Mouse (Mus musculus) hindbrain, embryonic 12.5 days (tissue): ENCODE data around the gene Tmem14c. TPM values are rescaled to one million over a fixed set of nuclear protein-coding genes. Genes with fewer than 3 reads are reported as not detected.
"Not testable (repeated sequence)": the region's sequence is repeated elsewhere in the genome, so short reads cannot be mapped to it uniquely, and the experiment has no call there.

Source experiments
- ATAC-seq: fragments of 200-750 bp; cut with Nextera tagmentation; 2 replicates; pipeline ENCODE4 v1.8.0; 2017; ENCODE audit warnings: moderate TSS enrichment; ENCODE audit not compliant: low FRiP score
- H3K27ac ChIP-seq: fragments of 300-500 bp; sonication (generic); 2 replicates; pipeline ENCODE4 v1.5.1; 2016; ENCODE audit warnings: mild to moderate bottlenecking
- H3K27me3 ChIP-seq: fragments of 300-500 bp; sonication (generic); 2 replicates; pipeline ENCODE4 v1.6.1; 2016; ENCODE audit warnings: mild to moderate bottlenecking
- H3K36me3 ChIP-seq: fragments of 300-500 bp; sonication (generic); 2 replicates; pipeline ENCODE4 v1.6.1; 2016; ENCODE audit warnings: mild to moderate bottlenecking
- H3K4me1 ChIP-seq: fragments of 300-500 bp; sonication (generic); 2 replicates; pipeline ENCODE4 v1.6.1; 2016
- H3K4me2 ChIP-seq: fragments of 300-500 bp; sonication (generic); replicated peaks from 2 replicates; pipeline ENCODE4 v1.6.1; 2016; ENCODE audit warnings: mild to moderate bottlenecking
- H3K4me3 ChIP-seq: fragments of 300-500 bp; sonication (generic); 2 replicates; pipeline ENCODE4 v1.5.1; 2016; ENCODE audit warnings: mild to moderate bottlenecking
- H3K9ac ChIP-seq: fragments of 300-500 bp; sonication (generic); 2 replicates; pipeline ENCODE4 v1.6.1; 2016; ENCODE audit warnings: mild to moderate bottlenecking, moderate library complexity
- H3K9me3 ChIP-seq: fragments of 300-500 bp; sonication (generic); replicated peaks from 2 replicates; pipeline ENCODE4 v1.6.1; 2016; ENCODE audit warnings: mild to moderate bottlenecking
- WGBS: fragments of 180-500 bp; shearing (Covaris S2); methylation state at CpG from one replicate; pipeline ENCODE4 v1.1.7; 2016; 5-methylcytosine and 5-hydroxymethylcytosine counted together
- polyA plus RNA-seq: library from polyadenylated mRNA; unstranded; fragments of >200 nt; fragmentation: Nextera tagmentation; extraction: Ambion mirVana; gene quantifications from 2 replicates; pipeline ENCODE4 v1.2.1, GENCODE M21; 2016

The Tmem14c gene
- polyA plus RNA-seq, 1 experiment from 2014 or later, result 148 TPM

DNA sequence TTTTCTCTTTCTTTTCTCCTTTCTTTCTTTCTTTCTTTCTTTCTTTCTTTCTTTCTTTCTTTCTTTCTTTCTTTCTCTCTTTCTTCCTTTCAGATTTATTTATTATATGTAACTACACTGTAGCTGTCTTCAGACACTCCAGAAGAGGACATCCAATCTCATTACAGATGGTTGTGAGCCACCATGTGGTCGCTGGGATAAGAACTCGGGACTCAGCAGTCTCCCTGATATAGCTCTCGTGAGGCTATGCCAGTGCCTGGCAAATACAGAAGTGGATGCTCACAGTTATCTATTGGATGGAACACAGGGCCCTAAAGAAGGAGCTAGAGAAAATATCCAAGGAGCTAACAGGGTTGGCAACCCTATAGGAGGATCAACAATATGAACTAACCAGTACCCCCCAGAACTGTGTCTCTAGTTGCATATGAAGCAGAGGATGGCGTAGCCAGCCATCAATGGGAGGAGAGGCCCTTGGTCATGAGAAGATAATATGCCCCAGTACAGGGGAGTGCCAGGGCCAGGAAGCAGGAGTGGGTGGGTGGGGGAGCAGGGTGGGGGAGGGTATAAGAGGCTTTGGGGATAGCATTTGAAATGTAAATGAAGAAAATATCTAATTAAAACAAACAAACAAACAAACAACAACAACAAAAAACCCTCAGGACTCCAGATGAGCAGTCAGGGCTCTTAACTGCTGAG, 28.3 kb upstream of the Tmem14c start:
- not testable (repeated sequence) for H3K9ac ChIP-seq, H3K4me2 ChIP-seq, H3K4me1 ChIP-seq, ATAC-seq, H3K27me3 ChIP-seq, H3K4me3 ChIP-seq, H3K9me3 ChIP-seq, H3K27ac ChIP-seq, H3K36me3 ChIP-seq
- 71% methylated on average over 4 of the region's 4 CpGs for WGBS

DNA sequence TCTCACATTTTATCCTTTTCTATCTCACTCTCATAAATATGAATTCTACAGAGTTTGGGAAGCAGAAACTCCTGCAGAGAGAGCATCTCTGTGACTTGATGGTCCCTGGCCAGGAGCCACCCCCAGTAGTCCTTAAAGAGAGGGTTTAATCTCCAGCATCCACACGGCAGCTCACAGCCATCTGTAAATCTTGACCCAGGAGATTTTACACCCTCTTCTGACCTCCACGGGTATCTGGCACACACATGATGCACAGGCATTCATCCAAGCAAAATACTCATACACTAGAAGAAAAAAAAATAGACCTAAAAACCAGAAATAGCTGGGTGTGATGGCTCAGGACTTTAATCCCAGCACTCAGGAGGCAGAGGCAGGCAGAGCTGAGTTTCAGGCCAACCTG, 27.7 kb upstream of the Tmem14c start:
- 78% methylated on average over 2 of the region's 2 CpGs for WGBS
- no peaks in the 10 kb centered on the region for H3K36me3 ChIP-seq
- H3K4me2 ChIP-seq, result no peak overlapping the region
- H3K4me3 ChIP-seq, result no peak overlapping the region
- no peaks in the 10 kb centered on the region for H3K9me3 ChIP-seq
- no peaks in the 10 kb centered on the region for H3K4me1 ChIP-seq
- no peak for ATAC-seq
- H3K27me3 ChIP-seq, result no peaks in the 10 kb centered on the region
- H3K27ac ChIP-seq, result no peak overlapping the region
- H3K9ac ChIP-seq, result no peak overlapping the region

DNA sequence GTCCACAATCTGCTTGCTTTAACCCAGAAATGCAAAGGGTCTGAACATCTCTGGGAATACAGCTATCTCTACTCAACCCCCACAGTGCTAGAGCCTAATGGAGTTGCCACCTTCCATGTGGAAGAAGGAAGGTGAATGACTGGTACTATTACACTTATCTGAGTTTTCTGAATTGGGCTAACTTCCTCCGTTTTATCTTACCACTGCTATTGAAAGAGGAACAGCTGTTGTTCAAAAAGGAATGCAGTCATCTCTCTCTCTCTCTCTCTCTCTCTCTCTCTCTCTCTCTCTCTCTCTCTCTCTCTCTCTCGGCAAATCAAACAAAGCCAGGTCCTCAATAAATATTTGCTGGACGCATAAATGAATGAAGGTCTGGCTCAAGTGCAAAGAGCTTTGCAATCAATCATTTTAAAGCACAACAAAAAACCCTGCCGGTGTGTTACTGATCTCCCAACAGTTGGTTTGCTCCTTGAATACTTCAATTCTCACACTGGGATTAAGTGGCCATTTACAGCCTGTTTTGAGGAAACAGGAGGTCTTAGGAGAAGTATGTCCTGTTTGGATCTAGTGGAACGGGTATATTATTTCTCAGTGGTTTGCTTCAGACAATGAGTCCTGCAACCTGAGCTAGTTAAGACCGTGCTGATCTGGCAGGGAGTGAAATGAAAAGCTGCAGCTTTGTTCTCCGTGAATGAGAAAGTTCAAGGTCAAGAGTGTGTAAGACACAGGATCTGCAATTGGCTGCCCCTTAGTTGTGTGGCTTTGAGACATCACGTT, 21.4 kb upstream of the Tmem14c start:
- Histone ChIP-seq H3K4me2 (no peak overlapping the region; the same call in 1 of the 2 replicates), H3K36me3 (no peaks in the 10 kb centered on the region), H3K4me1 (no peaks in the 10 kb centered on the region; the same call in 1 of the 2 replicates), H3K27ac (0 out of 2 replicates have a peak overlapping the region, but pooled peaks have one; percentile 2), H3K4me3 (no peak overlapping the region), H3K27me3 (no peaks in the 10 kb centered on the region), H3K9ac (no peak overlapping the region), H3K9me3 (no peaks in the 10 kb centered on the region)
- ATAC-seq, result no peak
- WGBS, result 24% methylated on average over 8 of the region's 8 CpGs

DNA sequence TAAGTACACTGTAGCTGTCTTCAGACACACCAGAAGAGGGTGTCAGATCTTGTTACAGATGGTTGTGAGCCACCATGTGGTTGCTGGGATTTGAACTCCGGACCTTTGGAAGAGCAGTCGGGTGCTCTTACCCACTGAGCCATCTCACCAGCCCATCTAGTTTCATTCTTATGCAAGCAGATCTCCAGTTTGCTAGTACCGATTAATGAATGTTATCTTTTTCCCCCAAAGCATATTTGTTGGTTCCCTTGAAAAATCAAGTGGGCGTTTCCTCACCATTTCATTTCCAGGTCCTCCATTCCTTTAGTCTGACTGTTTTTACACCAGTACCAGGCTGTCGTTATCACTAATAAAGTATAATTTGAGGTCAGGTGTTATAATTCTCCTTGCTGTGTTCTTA, 17.6 kb upstream of the Tmem14c start:
- H3K4me3 ChIP-seq, H3K9ac ChIP-seq, H3K27me3 ChIP-seq, H3K9me3 ChIP-seq, H3K36me3 ChIP-seq, H3K4me2 ChIP-seq, ATAC-seq, H3K27ac ChIP-seq: not testable (repeated sequence)
- peaks cover 18% of the 10 kb centered on the region for H3K4me1 ChIP-seq
- WGBS, result 94% methylated on average over 5 of the region's 5 CpGs

DNA sequence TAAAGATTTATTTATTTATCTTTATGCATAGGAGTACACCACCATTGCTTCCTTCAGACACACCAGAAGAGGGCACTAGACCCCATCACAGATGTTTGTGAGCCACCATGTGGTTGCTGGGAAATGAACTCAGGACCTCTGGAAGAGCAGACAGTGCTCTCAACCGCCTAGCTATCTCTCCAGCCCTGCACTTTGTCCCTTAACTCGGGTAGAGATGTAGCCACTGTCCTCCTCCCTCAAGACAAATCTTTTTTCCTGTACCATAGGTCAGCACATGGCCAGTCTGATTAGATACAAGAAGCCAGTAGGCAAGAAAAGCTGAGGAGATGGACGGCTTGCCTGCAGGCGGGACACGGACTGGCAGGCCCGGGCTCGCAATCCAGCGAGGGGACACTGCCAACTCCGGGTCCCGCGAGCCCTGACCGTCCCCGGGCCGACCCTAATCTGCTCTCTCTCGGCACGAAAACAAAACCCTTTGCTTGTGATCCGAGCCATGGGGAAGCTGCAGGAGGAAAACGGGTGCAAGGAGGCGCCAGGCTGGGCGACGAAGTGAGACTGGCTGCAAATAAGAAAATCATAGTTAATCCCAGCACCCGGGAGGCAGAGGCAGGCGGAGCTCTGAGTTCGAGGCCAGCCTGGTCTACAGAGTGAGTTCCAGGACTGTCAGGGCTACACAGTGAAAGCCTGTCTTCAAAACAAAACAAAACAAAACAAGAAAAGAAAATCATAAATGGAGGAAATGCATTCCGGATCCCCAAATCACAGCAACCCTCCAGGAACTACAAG, 15.8 kb upstream of the Tmem14c start:
- H3K27me3 ChIP-seq, result no peaks in the 10 kb centered on the region
- peak; percentile 61 for ATAC-seq

DNA sequence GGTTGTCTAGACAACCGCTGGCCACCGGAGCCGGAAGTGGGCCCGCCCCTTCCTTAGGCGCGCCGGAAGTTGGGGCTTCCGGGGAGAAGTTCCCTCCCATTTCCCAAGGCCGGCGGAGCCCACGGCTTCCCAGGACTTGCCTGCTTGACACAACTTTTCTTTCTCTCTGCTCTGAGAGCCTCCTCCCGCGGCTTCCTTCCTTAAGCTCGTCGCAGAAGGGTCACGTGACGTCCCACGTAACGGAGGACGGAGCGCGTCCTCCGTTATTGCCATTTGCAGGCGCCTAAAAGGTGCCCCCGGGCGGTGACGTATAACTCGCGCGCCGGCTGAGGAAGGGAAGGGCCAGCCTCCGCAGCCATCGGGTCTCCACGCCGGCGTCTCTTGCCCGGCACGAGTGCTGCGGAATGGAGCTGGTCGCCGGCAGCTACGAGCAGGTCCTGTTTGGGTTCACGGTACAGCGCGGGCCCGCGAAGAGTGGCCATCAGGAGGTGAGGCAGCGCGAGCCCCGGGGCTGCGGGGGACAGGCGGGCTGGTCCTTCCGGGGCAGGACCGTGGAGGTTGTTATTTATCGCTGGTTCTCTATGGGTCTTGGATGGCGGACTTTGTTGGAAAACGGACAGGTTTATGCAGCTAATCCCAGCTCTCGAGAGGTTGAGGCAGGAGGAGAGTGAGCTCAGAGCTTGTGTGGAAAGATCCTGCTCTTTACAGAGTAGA, 15.0 kb upstream of the Tmem14c start, which contains the start of gene Pak1ip1:
Pak1ip1 (plus strand) TSS at position 98 of the 714 bp plus-strand sequence.
- H3K9me3 ChIP-seq, result no peaks in the 10 kb centered on the region
- H3K36me3 ChIP-seq, result peaks cover 16% of the 10 kb centered on the region
- H3K4me2 ChIP-seq, result peak within 1 kb of the TSS; percentile 90
- WGBS, result under 1% methylated on average over 58 of the region's 58 CpGs
- H3K4me3 ChIP-seq, result peak within 1 kb of the TSS; percentile 97
- peak; percentile 96 for ATAC-seq
- peak within 1 kb of the TSS; percentile 90 for H3K9ac ChIP-seq
- H3K27me3 ChIP-seq, result no peaks in the 10 kb centered on the region
- peak within 1 kb of the TSS; percentile 94 for H3K27ac ChIP-seq
- peaks cover 18% of the 10 kb centered on the region for H3K4me1 ChIP-seq

More for the DNA sequence above, 15.8 kb upstream of the Tmem14c start:
- Histone ChIP-seq H3K9ac (peak overlapping the region; percentile 90), H3K36me3 (peaks cover 9% of the 10 kb centered on the region), H3K9me3 (no peaks in the 10 kb centered on the region), H3K27ac (peak overlapping the region; percentile 94), H3K4me2 (peak overlapping the region; percentile 90), H3K4me1 (peaks cover 18% of the 10 kb centered on the region), H3K4me3 (peak overlapping the region; percentile 97)
- under 1% methylated on average over 25 of the region's 25 CpGs for WGBS

DNA sequence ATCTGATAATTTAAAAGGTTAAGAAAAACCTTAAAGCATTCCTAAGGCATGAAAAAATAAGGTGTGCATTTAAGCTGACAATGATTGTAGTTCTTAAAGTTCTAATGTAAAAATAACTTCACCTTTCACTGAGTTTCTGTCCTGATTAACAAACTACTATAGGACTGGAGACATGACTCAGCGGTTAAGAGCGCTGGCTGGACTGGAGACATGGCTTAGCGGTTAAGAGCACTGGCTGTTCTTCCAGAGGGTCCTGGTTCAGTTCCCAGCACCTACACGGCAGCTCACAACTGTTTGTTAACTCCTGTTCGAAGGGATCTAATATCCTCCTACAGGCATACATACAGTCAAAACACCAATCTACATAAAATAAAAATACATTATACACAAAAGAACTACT, 14.1 kb upstream of the Tmem14c start:
- Histone ChIP-seq H3K4me3 (0 out of 2 replicates have a peak overlapping the region, but pooled peaks have one; percentile 97), H3K27me3 (no peaks in the 10 kb centered on the region), H3K9ac (no peak overlapping the region; the same call in 1 of the 2 replicates), H3K27ac (no peak overlapping the region), H3K36me3 (peaks cover 23% of the 10 kb centered on the region), H3K4me1 (peaks cover 18% of the 10 kb centered on the region), H3K4me2 (peak overlapping the region; percentile 90), H3K9me3 (no peaks in the 10 kb centered on the region)
- ATAC-seq, result no peak
- 87% methylated on average over 5 of the region's 5 CpGs for WGBS

DNA sequence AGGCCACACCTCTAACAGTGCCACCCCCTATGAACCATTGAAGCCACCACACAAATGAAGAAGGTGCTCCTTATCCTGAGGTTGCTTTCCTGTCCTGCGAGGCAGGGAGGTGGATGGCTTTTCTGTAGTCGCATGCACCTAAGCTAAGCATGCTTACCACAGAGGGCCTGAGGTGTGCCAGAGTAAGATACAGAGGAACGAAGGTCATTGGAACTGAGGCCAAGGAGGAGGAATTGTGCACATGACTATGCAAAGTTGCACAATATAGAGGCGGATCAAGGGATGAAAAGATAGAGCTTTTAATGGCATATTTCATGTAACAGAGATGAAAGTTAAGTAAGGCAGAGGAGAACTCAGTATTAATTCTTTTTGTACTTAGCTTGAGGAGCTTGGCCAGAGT, 9.8 kb upstream of the Tmem14c start:
- Histone ChIP-seq H3K4me2 (no peak overlapping the region), H3K9ac (no peak overlapping the region), H3K4me3 (no peak overlapping the region), H3K36me3 (peaks cover 66% of the 10 kb centered on the region), H3K27me3 (no peaks in the 10 kb centered on the region), H3K9me3 (no peaks in the 10 kb centered on the region), H3K4me1 (peaks cover 10% of the 10 kb centered on the region), H3K27ac (no peak overlapping the region)
- ATAC-seq, result no peak
- WGBS, result 91% methylated on average over 4 of the region's 4 CpGs

DNA sequence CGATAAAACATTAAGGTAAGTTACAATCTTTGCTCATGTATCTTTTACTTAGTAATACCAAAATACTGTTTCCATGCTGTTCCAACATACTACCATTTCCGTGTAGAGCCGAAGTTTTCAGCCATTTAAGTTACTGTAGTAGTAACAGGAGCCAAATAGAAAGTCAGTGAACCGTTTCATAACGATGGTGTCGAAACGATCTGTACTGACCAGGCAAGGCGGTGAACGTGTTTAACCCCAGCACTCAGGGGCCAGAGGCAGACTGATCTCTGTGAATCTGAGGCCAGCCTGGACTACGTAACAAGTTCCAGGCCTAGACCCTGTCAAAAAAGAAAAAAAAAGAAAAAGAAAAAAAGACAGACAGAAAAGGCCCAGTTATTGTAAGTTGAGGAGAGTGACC, 7.8 kb upstream of the Tmem14c start:
- H3K9me3 ChIP-seq, result no peaks in the 10 kb centered on the region

DNA sequence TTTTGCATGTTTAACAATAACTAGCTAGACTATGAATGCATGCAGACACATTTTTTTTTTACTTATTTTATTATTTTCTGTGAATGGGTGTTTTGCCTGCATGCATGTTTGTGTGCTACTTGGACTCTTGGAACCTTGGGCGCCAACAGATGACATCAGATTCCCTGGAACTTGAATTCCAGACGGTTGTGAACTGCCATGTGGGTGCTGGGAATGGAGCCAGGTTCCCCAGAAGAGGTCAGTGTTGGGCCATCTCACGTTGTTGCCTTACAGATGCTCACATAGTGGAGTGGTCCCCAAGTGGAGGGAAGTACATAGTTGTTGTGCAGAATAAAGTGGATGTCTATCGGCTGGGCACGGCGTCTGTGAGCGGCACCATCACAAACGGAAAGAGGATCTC, 7.1 kb upstream of the Tmem14c start:
- Histone ChIP-seq H3K4me2 (no peak overlapping the region), H3K27ac (no peak overlapping the region), H3K36me3 (peaks cover 88% of the 10 kb centered on the region), H3K9ac (no peak overlapping the region), H3K27me3 (no peaks in the 10 kb centered on the region), H3K4me3 (no peak overlapping the region), H3K9me3 (no peaks in the 10 kb centered on the region), H3K4me1 (no peaks in the 10 kb centered on the region)
- 86% methylated on average over 8 of the region's 8 CpGs for WGBS
- ATAC-seq, result no peak

More for the DNA sequence above, 7.8 kb upstream of the Tmem14c start:
- no peaks in the 10 kb centered on the region for H3K27me3 ChIP-seq
- H3K4me1 ChIP-seq, result no peaks in the 10 kb centered on the region
- 94% methylated on average over 10 of the region's 10 CpGs for WGBS
- H3K4me3 ChIP-seq, result no peak overlapping the region
- no peak overlapping the region for H3K27ac ChIP-seq
- no peak overlapping the region for H3K4me2 ChIP-seq
- H3K36me3 ChIP-seq, result peaks cover 85% of the 10 kb centered on the region
- ATAC-seq, result no peak
- H3K9ac ChIP-seq, result no peak overlapping the region

DNA sequence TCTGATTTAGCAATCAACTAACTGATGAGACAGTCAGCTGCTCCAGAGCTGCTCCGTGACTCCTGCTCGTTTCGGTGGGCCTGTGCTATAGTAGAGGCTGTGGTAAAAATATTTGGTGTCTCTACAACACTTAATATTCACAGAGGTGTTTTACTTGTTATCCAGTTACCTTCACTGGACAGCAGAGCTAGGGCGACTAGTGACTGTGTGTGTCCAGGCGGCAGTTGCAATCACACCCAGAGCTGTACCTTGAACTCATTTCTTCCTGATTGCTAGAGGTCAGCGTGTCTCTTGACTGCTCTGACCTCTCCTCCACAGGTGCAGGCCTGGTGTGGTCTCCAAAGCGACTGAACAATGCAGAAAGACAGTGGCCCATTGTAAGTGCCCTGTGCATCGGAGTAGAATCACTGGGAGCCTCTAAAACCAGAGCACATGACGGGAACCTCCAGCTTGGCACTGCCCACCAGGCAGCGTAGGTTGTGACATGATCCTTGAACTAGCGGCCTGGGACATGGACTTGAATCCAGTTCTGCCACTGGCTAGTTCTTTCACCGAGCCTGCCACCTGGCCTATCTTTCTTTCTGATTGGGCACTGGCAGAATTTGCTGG, 809 bp downstream of the Tmem14c start:
- Histone ChIP-seq H3K27me3 (no peaks in the 10 kb centered on the region), H3K4me1 (peaks cover 16% of the 10 kb centered on the region), H3K4me3 (peak overlapping the region; percentile 68), H3K27ac (peak overlapping the region; percentile 81; the same call in 1 of the 2 replicates), H3K4me2 (peak overlapping the region; percentile 79), H3K36me3 (peaks cover 48% of the 10 kb centered on the region), H3K9me3 (no peaks in the 10 kb centered on the region), H3K9ac (peak overlapping the region; percentile 73)
- ATAC-seq, result no peak
- WGBS, result 34% methylated on average over 12 of the region's 12 CpGs
